Mouse (Mus musculus) testis, postnatal 10 days (tissue): ENCODE measurements at regions not wholly inside any gene's neighbourhood (a gene's known extent, or its start where the extent isn't known, plus 50 kb on each side); places are given as distances from the start of the nearest gene placed in this dataset.

Source experiments
- DNase-seq: peaks from one replicate; pipeline ENCODE4 v3.0.0; 2021; ENCODE audit warnings: low spot score

GRCm38 (mm10) chr1:71948686-71949085, 263.4 kb downstream of the Mreg start:
- DNase-seq, result no peak

- no peak for DNase-seq
Observed at GRCm38 (mm10) chr1:71947506-71947905, 264.6 kb downstream of the Mreg start.

GRCm38 (mm10) chr1:71946911-71947310, 265.2 kb downstream of the Mreg start:
- DNase-seq, result no peak

GRCm38 (mm10) chr1:71945070-71945469, 267.0 kb downstream of the Mreg start:
- DNase-seq, result no peak

GRCm38 (mm10) chr1:71944531-71944930, 267.6 kb downstream of the Mreg start:
- no peak for DNase-seq

- no peak for DNase-seq
Observed at GRCm38 (mm10) chr1:71942145-71942544, 270.0 kb downstream of the Mreg start.

- no peak for DNase-seq
Observed at GRCm38 (mm10) chr1:71941688-71942087, 270.4 kb downstream of the Mreg start.

GRCm38 (mm10) chr1:71940900-71941299, 271.2 kb downstream of the Mreg start:
- DNase-seq, result no peak

- no peak for DNase-seq
Observed at GRCm38 (mm10) chr1:71938323-71939007, 273.6 kb downstream of the Mreg start.

GRCm38 (mm10) chr1:71937922-71938321, 274.2 kb downstream of the Mreg start:
- no peak for DNase-seq

GRCm38 (mm10) chr1:71937168-71937567, 274.9 kb downstream of the Mreg start:
- no peak for DNase-seq

- DNase-seq, result no peak
Observed at GRCm38 (mm10) chr1:71936501-71937129, 275.5 kb downstream of the Mreg start.

GRCm38 (mm10) chr1:71925501-71925900, 272.5 kb upstream of the Fn1 start:
- no peak for DNase-seq

- DNase-seq, result no peak
Observed at GRCm38 (mm10) chr1:71924884-71925283, 271.9 kb upstream of the Fn1 start.

GRCm38 (mm10) chr1:71923731-71924130, 270.7 kb upstream of the Fn1 start:
- no peak for DNase-seq

- DNase-seq, result no peak
Observed at GRCm38 (mm10) chr1:71921456-71921855, 268.5 kb upstream of the Fn1 start.

GRCm38 (mm10) chr1:71919891-71920290, 266.9 kb upstream of the Fn1 start:
- no peak for DNase-seq

- DNase-seq, result no peak
Observed at GRCm38 (mm10) chr1:71917021-71917420, 264.0 kb upstream of the Fn1 start.

GRCm38 (mm10) chr1:71914439-71914838, 261.4 kb upstream of the Fn1 start:
- DNase-seq, result no peak

GRCm38 (mm10) chr1:71913221-71913620, 260.2 kb upstream of the Fn1 start:
- no peak for DNase-seq

- DNase-seq, result no peak
Observed at GRCm38 (mm10) chr1:71912441-71912840, 259.4 kb upstream of the Fn1 start.

GRCm38 (mm10) chr1:71910125-71910524, 257.1 kb upstream of the Fn1 start:
- DNase-seq, result no peak

GRCm38 (mm10) chr1:71909508-71910124, 256.6 kb upstream of the Fn1 start:
- no peak for DNase-seq
